ENCODE assay signal across 13 mouse cellular contexts in genomic region chr2:6403991-6404390, GRCm38 (mm10).
DNase-seq lines count a peak whose midpoint lies in the region; ATAC-seq lines count a peak whose summit lies in the region.
"Had no signal": no experiment of that assay in that cellular context is flagged by ENCODE, and none has a peak within 500 bp of the region (broad histone marks: within the 10 kb centered on the region; RNA-seq: fewer than 3 reads in every experiment).

No protein-coding gene starts in this region.

- H3K27me3 ChIP-seq in heart, embryonic 10.5 days (ENCODE audit: insufficient read depth, poor library complexity, severe bottlenecking) = no peaks in the 10 kb centered on the region
- no peaks in the 10 kb centered on the region for H3K27me3 ChIP-seq in lung, embryonic 16.5 days (ENCODE audit: control insufficient read depth, insufficient read depth, low read depth, low read length)
- H3K27me3 ChIP-seq in midbrain, embryonic 14.5 days (ENCODE audit: control insufficient read depth, insufficient read depth, low read length) = no peaks in the 10 kb centered on the region

- peak overlapping the region; percentile 7; the same call in 1 of the 2 replicates for H3K27ac ChIP-seq in heart, embryonic 10.5 days
- H3K27ac ChIP-seq in lung, embryonic 16.5 days (ENCODE audit: low read length) = no peak overlapping the region
- H3K27ac ChIP-seq in midbrain, embryonic 14.5 days (replicated peaks; ENCODE audit: low read depth, low read length) = 0 out of 2 replicates have a peak overlapping the region, but pooled peaks have one; percentile 5
- H3K27ac ChIP-seq: gastrocnemius, adult 2 months had no signal

- H3K4me2 ChIP-seq in lung, embryonic 16.5 days (ENCODE audit: low read depth, low read length) = no peak overlapping the region
- no peak overlapping the region for H3K4me2 ChIP-seq in midbrain, embryonic 14.5 days (ENCODE audit: low read length)

- 54% methylated on average over 3 of the region's 3 CpGs for WGBS in heart, embryonic 10.5 days
- 48% methylated on average over 3 of the region's 3 CpGs for WGBS in lung, embryonic 16.5 days
- WGBS in midbrain, embryonic 14.5 days = 18% methylated on average over 3 of the region's 3 CpGs

- peaks cover 6% of the 10 kb centered on the region; the same call in 1 of the 2 replicates for H3K36me3 ChIP-seq in heart, embryonic 10.5 days
- H3K36me3 ChIP-seq in lung, embryonic 16.5 days (ENCODE audit: control insufficient read depth, insufficient read depth, low read length) = no peaks in the 10 kb centered on the region
- peaks cover under 1% of the 10 kb centered on the region; the same call in 1 of the 2 replicates for H3K36me3 ChIP-seq in midbrain, embryonic 14.5 days (ENCODE audit: control insufficient read depth, insufficient read depth, low read length)

- no peak overlapping the region for H3K4me3 ChIP-seq in heart, embryonic 10.5 days
- H3K4me3 ChIP-seq in lung, embryonic 16.5 days (ENCODE audit: low read length) = no peak overlapping the region
- no peak overlapping the region for H3K4me3 ChIP-seq in midbrain, embryonic 14.5 days (replicated peaks; ENCODE audit: low read depth, low read length)
- H3K4me3 ChIP-seq: gastrocnemius, adult 2 months had no signal

- H3K4me1 ChIP-seq in heart, embryonic 10.5 days = peaks cover 27% of the 10 kb centered on the region
- peaks cover 4% of the 10 kb centered on the region for H3K4me1 ChIP-seq in lung, embryonic 16.5 days (replicated peaks; ENCODE audit: control insufficient read depth, insufficient read depth, low read length)
- peaks cover 9% of the 10 kb centered on the region; the same call in 1 of the 2 replicates for H3K4me1 ChIP-seq in midbrain, embryonic 14.5 days (ENCODE audit: control insufficient read depth, insufficient read depth, low read length)

- no peak overlapping the region for H3K9ac ChIP-seq in lung, embryonic 16.5 days (ENCODE audit: low read length)
- no peak overlapping the region for H3K9ac ChIP-seq in midbrain, embryonic 14.5 days (replicated peaks; ENCODE audit: low read length)

- H3K9me3 ChIP-seq in heart, embryonic 10.5 days = no peaks in the 10 kb centered on the region
- no peaks in the 10 kb centered on the region for H3K9me3 ChIP-seq in lung, embryonic 16.5 days (ENCODE audit: control insufficient read depth, low read length)
- H3K9me3 ChIP-seq in midbrain, embryonic 14.5 days (ENCODE audit: control insufficient read depth, low read length) = no peaks in the 10 kb centered on the region

- DNase-seq in heart, embryonic 10.5 days (ENCODE audit: low spot score) = no peak
- DNase-seq in heart, postnatal 4 days = no peak
- DNase-seq in lung, postnatal 25 days (ENCODE audit: low spot score) = no peak
- peak; percentile 40 for DNase-seq in ZHBTc4 (ENCODE audit: low read depth, low spot score)
- peak; percentile 17 for DNase-seq in midbrain, embryonic 14.5 days
- DNase-seq in adrenal gland, adult 2 months = no peak
- DNase-seq: adrenal gland, postnatal 10 days; B cell, adult 2 months; gastrocnemius, adult 2 months; heart, postnatal 36 days; lung, adult 18-20 months had no signal

- peak; percentile 13; the same call in 1 of the 2 replicates for ATAC-seq in lung, embryonic 16.5 days (ENCODE audit: low read depth)
- ATAC-seq in midbrain, embryonic 14.5 days (ENCODE audit: low FRiP score, low TSS enrichment) = no peak; the same call in 1 of the 2 replicates
- ATAC-seq in monocyte, adult 5-6 weeks (replicated peaks; ENCODE audit: insufficient number of reproducible peaks, low FRiP score, low TSS enrichment, poor library complexity, severe bottlenecking) = no peak

Comparison
In these comparisons a context has a peak if more than half of its experiments do, and no peak if none do; other contexts are left out.
1. DNase-seq: peak in ZHBTc4 (single experiment) and midbrain, embryonic 14.5 days (single experiment); none in heart, embryonic 10.5 days (single experiment), heart, postnatal 4 days (single experiment), lung, postnatal 25 days (single experiment) and adrenal gland, adult 2 months (single experiment).